Mouse (Mus musculus) MEL (cell line): ENCODE data around the gene Spaca6.

ENCODE experiments used
- BHLHE40 ChIP-seq: IDR thresholded peaks from 2 replicates; pipeline ENCODE4 v1.6.1; 2012; ENCODE audit warnings: low read depth, mild to moderate bottlenecking, inconsistent platforms, low read length, improper control_type of control experiment, borderline replicate concordance
- CTCF ChIP-seq, 3 experiments: IDR thresholded peaks in 2 of 3; conservative IDR thresholded peaks in 1 of 3; 2 replicates each; pipeline ENCODE4 v1.5.1; 2011 to 2012; ENCODE audit warnings: low read length in 3 of 3, low read depth in 2 of 3, mild to moderate bottlenecking in 2 of 3, improper control_type of control experiment in 1 of 3, inconsistent platforms in 1 of 3, mixed read lengths in 1 of 3, moderate library complexity in 1 of 3; ENCODE audit not compliant: control insufficient read depth in 1 of 3, insufficient read depth in 1 of 3, poor library complexity in 1 of 3, severe bottlenecking in 1 of 3
- E2F4 ChIP-seq: IDR thresholded peaks from 2 replicates; pipeline ENCODE4 v1.6.1; 2011; ENCODE audit warnings: low read depth, low read length, improper control_type of control experiment, borderline replicate concordance
- ELF1 ChIP-seq: IDR thresholded peaks from 2 replicates; pipeline ENCODE4 v1.6.1; 2014; ENCODE audit warnings: low read depth, mild to moderate bottlenecking, inconsistent platforms, low read length, improper control_type of control experiment, moderate library complexity
- EP300 ChIP-seq, 2 experiments: IDR thresholded peaks; 2 replicates each; pipeline ENCODE4 v1.6.1; 2011; ENCODE audit warnings: improper control_type of control experiment in 2 of 2, low read length in 2 of 2, low read depth in 1 of 2, mild to moderate bottlenecking in 1 of 2
- HCFC1 ChIP-seq: IDR thresholded peaks from 2 replicates; pipeline ENCODE4 v1.6.1; 2012; ENCODE audit warnings: low read depth, mild to moderate bottlenecking, inconsistent platforms, low read length, improper control_type of control experiment, moderate library complexity
- MAX ChIP-seq: IDR thresholded peaks from 2 replicates; pipeline ENCODE4 v1.6.1; 2011; ENCODE audit warnings: low read length, improper control_type of control experiment
- MXI1 ChIP-seq: IDR thresholded peaks from 2 replicates; pipeline ENCODE4 v1.6.1; 2011; ENCODE audit warnings: mild to moderate bottlenecking, low read depth, low read length, improper control_type of control experiment
- MYB ChIP-seq: IDR thresholded peaks from 2 replicates; pipeline ENCODE4 v1.6.1; 2011; ENCODE audit warnings: mild to moderate bottlenecking, low read depth, low read length, improper control_type of control experiment
- NELFE ChIP-seq: IDR thresholded peaks from 2 replicates; pipeline ENCODE4 v1.6.1; 2011; ENCODE audit warnings: low read depth, low read length, improper control_type of control experiment
- POLR2A ChIP-seq, 2 experiments: IDR thresholded peaks; 2 replicates each; pipeline ENCODE4 v1.6.1; 2011 to 2012; ENCODE audit warnings: low read length in 2 of 2, mild to moderate bottlenecking in 2 of 2, control low read depth in 1 of 2, improper control_type of control experiment in 1 of 2, low read depth in 1 of 2, moderate library complexity in 1 of 2; ENCODE audit not compliant: control insufficient read depth in 1 of 2, insufficient read depth in 1 of 2, poor library complexity in 1 of 2
- SMC3 ChIP-seq: IDR thresholded peaks from 2 replicates; pipeline ENCODE4 v1.6.1; 2011; ENCODE audit warnings: low read depth, low read length, improper control_type of control experiment
- UBTF ChIP-seq: IDR thresholded peaks from 2 replicates; pipeline ENCODE4 v1.6.1; 2012; ENCODE audit warnings: low read depth, mild to moderate bottlenecking, inconsistent platforms, low read length, improper control_type of control experiment, moderate library complexity, borderline replicate concordance; ENCODE audit not compliant: insufficient read depth
- ZNF384 ChIP-seq: IDR thresholded peaks from 2 replicates; pipeline ENCODE4 v1.6.1; 2012; ENCODE audit warnings: low read depth, mild to moderate bottlenecking, inconsistent platforms, low read length, improper control_type of control experiment

- TF ChIP-seq HCFC1 (no peak), MAX (no peak), EP300 (IDR thresholded peaks at IDR 0.05; ENCODE audit: low read depth in 1 of 2, low read length in 2 of 2) (no peak), SMC3 (no peak), BHLHE40 (no peak), NELFE (no peak), MXI1 (no peak), ZNF384 (no peak), UBTF (no peak), MYB (no peak), CTCF (IDR thresholded peaks at IDR 0.05 in 2 of 3, conservative IDR thresholded peaks at IDR 0.05 in 1 of 3; ENCODE audit: control insufficient read depth in 1 of 3, insufficient read depth in 1 of 3, low read depth in 2 of 3, low read length in 3 of 3, poor library complexity in 1 of 3, severe bottlenecking in 1 of 3) (no peak), POLR2A (IDR thresholded peaks at IDR 0.05; ENCODE audit: control insufficient read depth in 1 of 2, insufficient read depth in 1 of 2, low read depth in 1 of 2, low read length in 2 of 2, poor library complexity in 1 of 2) (no peak), E2F4 (no peak), ELF1 (no peak)
Observed at GRCm38 (mm10) chr17:17792578-17792977, 34.4 kb upstream of the Spaca6 start.
